Mouse (Mus musculus): ENCODE results near the gene Golga3.

DNA sequence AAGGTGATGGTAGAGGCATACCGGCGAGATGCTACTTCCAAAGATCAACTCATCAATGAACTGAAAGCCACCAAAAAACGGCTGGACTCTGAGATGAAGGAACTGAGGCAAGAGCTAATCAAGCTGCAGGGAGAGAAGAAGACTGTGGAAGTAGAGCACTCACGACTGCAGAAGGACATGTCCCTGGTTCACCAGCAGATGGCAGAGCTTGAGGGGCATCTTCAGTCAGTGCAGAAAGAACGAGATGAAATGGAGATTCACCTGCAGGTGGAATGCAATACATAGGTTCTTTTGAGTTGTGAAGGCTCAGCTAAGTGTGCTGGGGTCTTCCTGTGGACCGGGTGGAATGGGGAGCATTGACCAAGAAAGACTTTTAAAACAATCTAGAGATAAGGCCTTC is 28.3 kb downstream of the Golga3 start:
- TF ChIP-seq CTCF (IDR thresholded peaks at IDR 0.05; ENCODE audit: borderline replicate concordance, insufficient read depth, low read depth, low read length), result peak; percentile 63
- no peak for TF ChIP-seq POLR2A (IDR thresholded peaks at IDR 0.05; ENCODE audit: borderline replicate concordance, insufficient read depth, low read length)

All from cerebellum, adult 2 months (tissue).